Mouse (Mus musculus) lung, embryonic 15.5 days (tissue): ENCODE data around the gene Bicc1. TPM values are rescaled to one million over a fixed set of nuclear protein-coding genes. Genes with fewer than 3 reads are reported as not detected.
A peak's percentile ranks its signal among the peaks of the same experiment; 100 is the strongest.

Experiments used
- ATAC-seq: fragments of 200-750 bp; cut with Nextera tagmentation; 2 replicates; pipeline ENCODE4 v1.8.0; 2017; ENCODE audit warnings: moderate number of reproducible peaks, borderline replicate concordance; ENCODE audit not compliant: low FRiP score, low TSS enrichment; ENCODE audit errors: extremely low read depth
- H3K27ac ChIP-seq: fragments of 300-500 bp; sonication (generic); 2 replicates; pipeline ENCODE4 v1.5.1; 2015; ENCODE audit warnings: moderate library complexity, mild to moderate bottlenecking, inconsistent platforms
- H3K27me3 ChIP-seq: fragments of 300-500 bp; sonication (generic); 2 replicates; pipeline ENCODE4 v1.6.1; 2015; ENCODE audit warnings: inconsistent platforms
- H3K36me3 ChIP-seq: fragments of 300-500 bp; sonication (generic); 2 replicates; pipeline ENCODE4 v1.6.1; 2015; ENCODE audit warnings: inconsistent platforms
- H3K4me1 ChIP-seq: fragments of 300-500 bp; sonication (generic); 2 replicates; pipeline ENCODE4 v1.6.1; 2015; ENCODE audit warnings: inconsistent platforms
- H3K4me2 ChIP-seq: fragments of 300-500 bp; sonication (generic); 2 replicates; pipeline ENCODE4 v1.6.1; 2015; ENCODE audit warnings: inconsistent platforms, mild to moderate bottlenecking, moderate library complexity
- H3K4me3 ChIP-seq: fragments of 300-500 bp; sonication (generic); 2 replicates; pipeline ENCODE4 v1.5.1; 2015; ENCODE audit warnings: mild to moderate bottlenecking, inconsistent platforms
- H3K9ac ChIP-seq: fragments of 300-500 bp; sonication (generic); 2 replicates; pipeline ENCODE4 v1.6.1; 2015; ENCODE audit warnings: inconsistent platforms
- H3K9me3 ChIP-seq: fragments of 300-500 bp; sonication (generic); 2 replicates; pipeline ENCODE4 v1.6.1; 2016; ENCODE audit warnings: inconsistent platforms
- WGBS: fragments of 180-500 bp; shearing (Covaris S2); methylation state at CpG from one replicate; pipeline ENCODE4 v1.1.7; 2015; 5-methylcytosine and 5-hydroxymethylcytosine counted together
- polyA plus RNA-seq: library from polyadenylated mRNA; unstranded; fragments of >200 nt; fragmentation: Nextera tagmentation; extraction: Ambion mirVana; gene quantifications from 2 replicates; pipeline ENCODE4 v1.2.1, GENCODE M21; 2015

Bicc1 gene
- 20.7 and 20.9 TPM in 2 replicates for polyA plus RNA-seq

GRCm38 (mm10) chr10:71159676-71160235 lies at the start of gene Bicc1:
Bicc1 (minus strand) TSS chr10:71159700.
- peak within 1 kb of the TSS; percentile 79 for H3K27ac ChIP-seq
- peak within 1 kb of the TSS; percentile 77 for H3K4me3 ChIP-seq
- H3K27me3 ChIP-seq, result no peaks in the 10 kb centered on the region; the same call in 1 of the 2 replicates
- H3K4me2 ChIP-seq, result peak within 1 kb of the TSS; percentile 81
- H3K36me3 ChIP-seq, result no peaks in the 10 kb centered on the region
- peak; percentile 90 for ATAC-seq
- H3K9me3 ChIP-seq, result no peaks in the 10 kb centered on the region
- WGBS, result 2% methylated on average over 39 of the region's 69 CpGs
- H3K9ac ChIP-seq, result peak within 1 kb of the TSS; percentile 70
- peaks cover 13% of the 10 kb centered on the region for H3K4me1 ChIP-seq

GRCm38 (mm10) chr10:71201512-71201911 lies 42.0 kb upstream of the Bicc1 start:
- Histone ChIP-seq H3K9me3 (no peaks in the 10 kb centered on the region), H3K9ac (no peak overlapping the region), H3K4me2 (no peak overlapping the region), H3K4me1 (peaks cover 10% of the 10 kb centered on the region; the same call in 1 of the 2 replicates), H3K27ac (no peak overlapping the region), H3K36me3 (no peaks in the 10 kb centered on the region), H3K27me3 (no peaks in the 10 kb centered on the region), H3K4me3 (no peak overlapping the region)
- no peak for ATAC-seq
- 90% methylated on average over 2 of the region's 2 CpGs for WGBS

GRCm38 (mm10) chr10:71200964-71201363 lies 41.5 kb upstream of the Bicc1 start:
- 63% methylated on average over 5 of the region's 5 CpGs for WGBS
- ATAC-seq, result no peak
- Histone ChIP-seq H3K4me3 (no peak overlapping the region), H3K4me2 (no peak overlapping the region), H3K9ac (no peak overlapping the region), H3K4me1 (peaks cover 10% of the 10 kb centered on the region; the same call in 1 of the 2 replicates), H3K9me3 (no peaks in the 10 kb centered on the region), H3K27me3 (no peaks in the 10 kb centered on the region), H3K36me3 (no peaks in the 10 kb centered on the region), H3K27ac (no peak overlapping the region)

- no peak for ATAC-seq
- WGBS, result 57% methylated on average over 8 of the region's 8 CpGs
- Histone ChIP-seq H3K9ac (no peak overlapping the region), H3K4me1 (peaks cover 16% of the 10 kb centered on the region; the same call in 1 of the 2 replicates), H3K9me3 (no peaks in the 10 kb centered on the region), H3K27ac (no peak overlapping the region), H3K36me3 (no peaks in the 10 kb centered on the region), H3K4me3 (no peak overlapping the region), H3K27me3 (no peaks in the 10 kb centered on the region), H3K4me2 (no peak overlapping the region)
Observed at GRCm38 (mm10) chr10:71198676-71199075, 39.2 kb upstream of the Bicc1 start.

- Histone ChIP-seq H3K9me3 (no peaks in the 10 kb centered on the region), H3K4me1 (peaks cover 24% of the 10 kb centered on the region), H3K4me2 (no peak overlapping the region), H3K4me3 (no peak overlapping the region), H3K9ac (no peak overlapping the region), H3K36me3 (no peaks in the 10 kb centered on the region), H3K27me3 (no peaks in the 10 kb centered on the region), H3K27ac (no peak overlapping the region)
- WGBS, result 29% methylated on average over 14 of the region's 14 CpGs
- no peak for ATAC-seq
Observed at GRCm38 (mm10) chr10:71197036-71197785, 37.7 kb upstream of the Bicc1 start.

- H3K9me3 ChIP-seq, result no peaks in the 10 kb centered on the region
- H3K27me3 ChIP-seq, result no peaks in the 10 kb centered on the region
- H3K4me3 ChIP-seq, result no peak overlapping the region
- no peak overlapping the region for H3K27ac ChIP-seq
- H3K4me2 ChIP-seq, result no peak overlapping the region; the same call in 1 of the 2 replicates
- WGBS, result 29% methylated on average over 9 of the region's 9 CpGs
- no peaks in the 10 kb centered on the region for H3K36me3 ChIP-seq
- 0 out of 2 replicates have a peak, but pooled peaks have one; percentile 36 for ATAC-seq
- H3K9ac ChIP-seq, result no peak overlapping the region
- H3K4me1 ChIP-seq, result peaks cover 24% of the 10 kb centered on the region
Observed at GRCm38 (mm10) chr10:71195501-71195900, 36.0 kb upstream of the Bicc1 start.

- no peak overlapping the region for H3K4me2 ChIP-seq
- no peak for ATAC-seq
- no peaks in the 10 kb centered on the region for H3K9me3 ChIP-seq
- peaks cover 24% of the 10 kb centered on the region for H3K4me1 ChIP-seq
- no peaks in the 10 kb centered on the region for H3K27me3 ChIP-seq
- H3K9ac ChIP-seq, result no peak overlapping the region
- no peak overlapping the region for H3K27ac ChIP-seq
- no peaks in the 10 kb centered on the region for H3K36me3 ChIP-seq
- no peak overlapping the region for H3K4me3 ChIP-seq
- 72% methylated on average over 7 of the region's 7 CpGs for WGBS
Observed at GRCm38 (mm10) chr10:71194713-71195112, 35.2 kb upstream of the Bicc1 start.

- Histone ChIP-seq H3K27ac (peak overlapping the region; percentile 64), H3K4me2 (0 out of 2 replicates have a peak overlapping the region, but pooled peaks have one; percentile 10), H3K9ac (no peak overlapping the region), H3K4me1 (peaks cover 24% of the 10 kb centered on the region), H3K4me3 (no peak overlapping the region), H3K36me3 (no peaks in the 10 kb centered on the region), H3K27me3 (no peaks in the 10 kb centered on the region), H3K9me3 (no peaks in the 10 kb centered on the region)
- ATAC-seq, result 0 out of 2 replicates have a peak, but pooled peaks have one; percentile 11
- 39% methylated on average over 7 of the region's 7 CpGs for WGBS
Observed at GRCm38 (mm10) chr10:71193319-71193718, 33.8 kb upstream of the Bicc1 start.

GRCm38 (mm10) chr10:71192886-71193285 lies 33.4 kb upstream of the Bicc1 start:
- peak overlapping the region; percentile 10; the same call in 1 of the 2 replicates for H3K4me2 ChIP-seq
- ATAC-seq, result peak; percentile 69; the same call in 1 of the 2 replicates
- 31% methylated on average over 11 of the region's 11 CpGs for WGBS
- H3K27me3 ChIP-seq, result no peaks in the 10 kb centered on the region
- H3K27ac ChIP-seq, result peak overlapping the region; percentile 64
- no peaks in the 10 kb centered on the region for H3K9me3 ChIP-seq
- no peak overlapping the region for H3K9ac ChIP-seq
- peaks cover 19% of the 10 kb centered on the region for H3K4me1 ChIP-seq
- H3K36me3 ChIP-seq, result no peaks in the 10 kb centered on the region
- no peak overlapping the region for H3K4me3 ChIP-seq

- H3K4me2 ChIP-seq, result no peak overlapping the region
- no peak overlapping the region for H3K9ac ChIP-seq
- no peak overlapping the region for H3K27ac ChIP-seq
- H3K27me3 ChIP-seq, result no peaks in the 10 kb centered on the region
- no peak for ATAC-seq
- WGBS, result 74% methylated on average over 4 of the region's 4 CpGs
- peaks cover 8% of the 10 kb centered on the region for H3K4me1 ChIP-seq
- H3K9me3 ChIP-seq, result no peaks in the 10 kb centered on the region
- no peak overlapping the region for H3K4me3 ChIP-seq
- H3K36me3 ChIP-seq, result no peaks in the 10 kb centered on the region
Observed at GRCm38 (mm10) chr10:71188681-71189080, 29.2 kb upstream of the Bicc1 start.

GRCm38 (mm10) chr10:71185059-71185458 lies 25.6 kb upstream of the Bicc1 start:
- H3K27ac ChIP-seq, result no peak overlapping the region
- no peaks in the 10 kb centered on the region for H3K27me3 ChIP-seq
- 68% methylated on average over 7 of the region's 7 CpGs for WGBS
- no peak for ATAC-seq
- no peak overlapping the region for H3K4me2 ChIP-seq
- no peak overlapping the region for H3K4me3 ChIP-seq
- no peaks in the 10 kb centered on the region for H3K9me3 ChIP-seq
- H3K9ac ChIP-seq, result no peak overlapping the region
- no peaks in the 10 kb centered on the region for H3K36me3 ChIP-seq
- H3K4me1 ChIP-seq, result peaks cover 5% of the 10 kb centered on the region
